Mouse (Mus musculus) lung, adult 10 weeks (tissue): ENCODE data around the gene Msln. TPM values are rescaled to one million over a fixed set of nuclear protein-coding genes. Genes with fewer than 3 reads are reported as not detected.

Source experiments
- polyA plus RNA-seq: library from polyadenylated mRNA; stranded (reverse); fragments of 350-450 nt; fragmentation: Illumina TruSeq; extraction: RNeasy Lipid Tissue Mini Kit (QIAGEN cat#74804); gene quantifications from one replicate; pipeline ENCODE4 v1.2.3, GENCODE M21; 2014; ENCODE audit warnings: low read depth, low replicate concordance; ENCODE audit not compliant: insufficient read depth

Msln gene
- 49.1 TPM for polyA plus RNA-seq

DNA sequence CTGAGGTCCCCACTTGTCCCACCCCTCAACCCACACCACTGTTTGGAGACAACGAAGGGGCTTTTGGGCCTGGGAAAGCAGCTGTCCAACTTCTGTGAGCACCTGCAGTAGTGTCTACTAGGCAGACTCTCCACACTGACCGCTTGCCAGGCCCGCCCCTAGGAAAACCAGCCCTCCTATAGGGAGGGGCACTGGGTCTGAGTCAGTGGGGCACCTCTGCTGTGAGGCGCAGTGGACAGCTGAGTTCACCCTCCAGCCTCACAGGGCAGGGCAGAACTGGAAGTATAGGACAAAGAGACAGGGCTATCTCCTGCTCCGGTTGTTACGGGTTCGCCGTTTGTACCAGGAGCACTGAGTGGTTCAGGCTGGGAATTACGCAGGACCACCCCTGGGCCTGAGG is at the start of gene Msln:
Gene Msln, minus strand, starts transcription at position 138 of the 400 bp plus-strand sequence.

DNA sequence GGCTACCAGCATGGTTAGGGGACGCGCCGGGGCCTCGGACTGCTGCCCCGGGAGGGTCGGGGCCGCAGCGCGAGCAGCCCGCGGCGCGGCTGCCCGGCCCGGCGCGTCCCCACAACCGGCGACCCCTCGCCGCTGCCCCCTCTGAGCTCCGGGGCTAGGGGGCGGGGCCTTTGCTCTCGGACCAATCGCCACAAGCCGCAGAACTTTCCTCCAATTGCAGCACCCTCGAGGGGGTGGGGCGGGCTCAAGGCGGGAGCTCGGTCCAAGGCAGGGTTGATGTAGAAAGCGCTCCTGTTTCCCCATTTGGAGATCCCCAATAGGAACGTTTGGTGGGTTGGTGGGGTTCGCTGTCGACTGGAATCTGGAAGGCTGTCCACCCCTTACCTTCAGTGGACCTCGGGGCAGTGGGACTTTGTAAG is 42.8 kb upstream of the Msln start, which contains the start of gene Metrn:
Gene Metrn, minus strand, starts transcription at position 186 of the 419 bp plus-strand sequence.

DNA sequence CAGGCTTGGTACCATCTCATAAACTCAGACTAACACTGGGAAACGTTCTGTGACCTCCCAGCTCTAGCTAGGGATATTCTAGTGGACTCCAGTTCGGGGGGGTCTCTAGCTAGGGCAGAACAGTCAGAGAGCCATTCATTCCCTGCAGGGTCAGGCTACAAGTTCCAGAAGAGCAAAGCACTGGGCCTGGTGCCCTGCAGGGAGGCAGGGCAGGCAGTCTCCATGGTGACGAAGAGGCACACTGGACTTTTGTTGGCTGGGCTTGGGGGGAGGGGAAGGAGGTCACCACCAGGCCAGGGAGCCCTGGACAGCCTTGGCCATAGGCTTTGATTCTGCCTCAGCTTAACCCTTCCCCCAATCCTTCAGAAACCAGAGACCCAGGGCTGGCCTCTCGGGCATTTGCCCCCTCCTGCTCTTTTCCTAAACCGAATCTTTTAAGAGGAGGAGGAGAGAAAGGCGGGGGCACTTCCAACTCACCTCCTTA is 41.5 kb upstream of the Msln start, which contains the start of gene AC134908.4:
Gene AC134908.4, minus strand, starts transcription at position 51 of the 484 bp plus-strand sequence.

DNA sequence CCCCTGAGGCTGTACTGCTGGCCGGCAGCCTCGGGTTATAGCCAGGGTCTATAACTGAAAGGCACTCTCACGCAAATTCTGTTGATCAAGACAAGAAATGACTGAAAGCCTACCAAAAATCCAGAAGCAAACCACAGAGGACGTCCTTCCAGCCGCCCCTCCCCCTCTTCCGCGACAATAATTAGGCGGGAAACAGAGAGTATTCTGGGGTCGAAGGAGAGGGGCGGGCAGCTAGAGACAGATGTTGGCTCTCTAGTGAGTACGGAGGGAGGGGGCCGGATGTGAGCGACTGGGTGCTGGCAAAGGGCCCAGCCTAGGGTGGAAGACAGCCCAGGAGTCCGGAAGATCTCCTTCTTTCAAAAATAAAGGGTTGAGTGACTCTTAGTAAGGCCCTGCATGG is 38.4 kb upstream of the Msln start, which contains the start of gene Fam173a:
Gene Fam173a, minus strand, starts transcription at position 287 of the 400 bp plus-strand sequence.

DNA sequence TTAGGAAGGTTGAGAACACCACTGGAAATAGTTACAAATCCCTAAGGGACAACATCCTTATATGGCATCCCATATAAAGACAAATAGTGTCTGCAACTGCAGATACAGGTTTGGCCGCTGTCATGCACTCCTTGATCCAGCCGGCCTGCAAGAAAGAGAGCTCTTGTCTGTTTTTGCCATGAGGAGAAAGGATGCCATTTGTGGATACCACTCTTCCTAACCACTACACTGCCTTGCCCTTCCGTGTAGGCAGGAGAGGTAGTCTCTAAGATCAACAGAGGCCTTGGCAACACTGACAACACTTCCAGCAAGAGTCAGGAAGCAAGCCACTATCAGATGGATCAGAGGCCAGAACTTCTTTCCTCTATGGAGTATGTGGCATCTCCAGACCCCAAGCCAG is 32.1 kb upstream of the Msln start, which contains the start of gene Ccdc78:
Gene Ccdc78, plus strand, starts transcription at position 301 of the 400 bp plus-strand sequence.

DNA sequence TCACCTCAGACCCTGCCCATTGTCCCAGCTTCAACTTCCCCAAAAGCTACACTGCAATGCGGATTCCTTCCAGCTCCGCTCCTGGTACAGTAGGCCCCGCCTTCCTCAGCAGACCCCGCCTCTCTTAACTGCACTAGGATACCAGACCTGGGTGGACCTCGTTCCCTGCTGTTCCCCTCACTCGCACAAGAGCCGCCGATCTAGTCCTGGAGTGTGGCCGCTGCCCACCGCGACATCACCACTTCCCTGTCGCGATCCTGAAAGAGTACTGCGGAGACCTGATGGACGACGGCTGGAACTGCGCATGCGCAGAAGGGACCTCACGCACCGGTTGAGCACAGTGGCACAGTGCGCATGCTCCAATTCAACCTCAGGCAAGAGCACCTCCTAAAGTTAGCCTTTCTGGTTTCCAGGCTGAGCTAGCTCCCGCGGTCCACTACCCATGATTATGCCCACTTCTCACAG is 31.1 kb upstream of the Msln start, which contains the start of gene Haghl:
Gene Haghl, minus strand, starts transcription at position 393 of the 465 bp plus-strand sequence.

DNA sequence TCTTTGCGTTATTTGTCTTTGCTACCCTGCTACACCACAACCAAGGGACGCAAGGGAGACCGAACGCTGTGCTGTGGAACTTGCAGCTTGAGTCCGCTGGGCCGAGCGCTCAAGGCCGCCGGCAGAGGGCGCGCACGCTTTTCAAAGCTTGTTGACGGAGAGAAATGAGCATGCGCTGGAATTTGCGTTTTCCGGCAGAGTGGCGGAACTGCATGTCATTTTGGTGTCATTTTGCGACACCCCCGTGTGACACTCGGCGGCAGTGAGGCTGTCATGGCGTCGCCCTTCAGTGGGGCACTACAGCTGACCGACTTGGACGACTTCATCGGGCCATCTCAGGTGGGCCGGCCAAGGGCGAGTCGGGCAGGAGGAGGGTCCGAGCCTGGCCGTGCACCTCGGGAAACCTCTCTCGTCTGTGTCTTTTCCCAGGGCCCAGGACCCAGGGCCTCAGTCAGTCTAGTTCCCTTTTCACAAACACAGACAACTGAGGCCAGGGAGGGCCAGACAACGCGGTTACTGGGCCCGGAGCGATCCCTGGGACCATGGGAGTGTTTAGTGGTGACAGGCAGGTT is 19.5 kb upstream of the Msln start, which contains the start of gene Narfl:
Gene Narfl, plus strand, starts transcription at position 228 of the 572 bp plus-strand sequence.

DNA sequence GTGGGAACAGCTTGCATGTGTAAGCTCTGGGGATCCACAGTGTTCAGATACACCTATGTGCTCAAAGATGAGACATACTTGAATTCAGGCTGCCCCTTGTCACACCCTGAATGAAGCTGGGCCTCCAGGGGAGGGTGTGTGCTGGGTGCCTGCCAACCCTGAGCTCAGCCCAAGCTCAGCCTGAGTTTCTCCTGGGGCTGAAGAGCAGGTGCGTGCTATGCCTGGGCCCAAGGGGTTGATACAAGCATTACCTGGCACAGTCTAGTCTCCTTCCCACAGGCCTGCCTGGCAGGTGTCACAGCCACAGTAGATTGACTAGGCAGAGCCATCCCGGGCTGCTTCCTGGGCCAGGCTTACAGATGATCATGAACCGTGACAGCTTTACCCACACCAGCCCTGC is 18.4 kb downstream of the Msln start, which contains the start of gene Mslnl:
Gene Mslnl, plus strand, starts transcription at position 298 of the 400 bp plus-strand sequence.

DNA sequence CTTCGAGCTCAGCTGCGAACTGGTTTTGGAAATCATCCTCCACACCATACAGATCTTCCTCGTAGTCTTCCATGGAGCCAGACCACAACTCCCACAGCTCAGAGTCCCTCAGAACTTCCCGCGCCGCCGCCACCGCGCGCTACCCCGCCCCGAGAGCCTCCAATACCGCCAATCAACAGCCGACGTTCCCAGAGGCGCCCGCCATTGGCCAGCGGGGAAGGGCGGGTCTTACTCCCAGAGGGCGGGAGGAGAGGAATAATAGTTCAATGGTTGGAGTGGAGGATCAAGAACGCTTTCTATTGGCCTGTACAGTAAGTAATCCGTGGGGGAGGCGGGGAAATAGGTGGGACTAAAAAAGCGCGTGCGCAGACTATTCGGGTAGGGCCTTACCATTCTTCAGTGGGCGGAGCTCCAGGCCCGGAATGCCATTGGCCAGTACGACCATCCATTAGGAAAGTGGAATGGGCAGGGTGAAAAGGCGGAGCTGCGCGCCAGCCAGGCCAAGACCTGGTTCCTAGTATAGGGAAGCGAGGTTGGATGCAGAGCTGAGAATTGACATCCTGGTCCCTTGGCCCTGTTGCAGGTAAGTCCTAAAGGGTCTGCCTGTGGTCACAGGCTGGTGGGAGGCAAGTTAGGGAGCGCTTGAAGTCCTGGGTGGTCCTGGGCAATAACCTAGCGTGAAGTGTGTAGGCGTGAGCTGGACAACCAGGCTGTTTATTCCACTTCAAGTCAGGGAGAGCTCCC is 26.7 kb downstream of the Msln start, which contains the start of the genes Chtf18 and Rpusd1:
Gene Chtf18, minus strand, starts transcription at position 155 of the 744 bp plus-strand sequence.
Gene Rpusd1, plus strand, starts transcription at position 406 of the 744 bp plus-strand sequence.

DNA sequence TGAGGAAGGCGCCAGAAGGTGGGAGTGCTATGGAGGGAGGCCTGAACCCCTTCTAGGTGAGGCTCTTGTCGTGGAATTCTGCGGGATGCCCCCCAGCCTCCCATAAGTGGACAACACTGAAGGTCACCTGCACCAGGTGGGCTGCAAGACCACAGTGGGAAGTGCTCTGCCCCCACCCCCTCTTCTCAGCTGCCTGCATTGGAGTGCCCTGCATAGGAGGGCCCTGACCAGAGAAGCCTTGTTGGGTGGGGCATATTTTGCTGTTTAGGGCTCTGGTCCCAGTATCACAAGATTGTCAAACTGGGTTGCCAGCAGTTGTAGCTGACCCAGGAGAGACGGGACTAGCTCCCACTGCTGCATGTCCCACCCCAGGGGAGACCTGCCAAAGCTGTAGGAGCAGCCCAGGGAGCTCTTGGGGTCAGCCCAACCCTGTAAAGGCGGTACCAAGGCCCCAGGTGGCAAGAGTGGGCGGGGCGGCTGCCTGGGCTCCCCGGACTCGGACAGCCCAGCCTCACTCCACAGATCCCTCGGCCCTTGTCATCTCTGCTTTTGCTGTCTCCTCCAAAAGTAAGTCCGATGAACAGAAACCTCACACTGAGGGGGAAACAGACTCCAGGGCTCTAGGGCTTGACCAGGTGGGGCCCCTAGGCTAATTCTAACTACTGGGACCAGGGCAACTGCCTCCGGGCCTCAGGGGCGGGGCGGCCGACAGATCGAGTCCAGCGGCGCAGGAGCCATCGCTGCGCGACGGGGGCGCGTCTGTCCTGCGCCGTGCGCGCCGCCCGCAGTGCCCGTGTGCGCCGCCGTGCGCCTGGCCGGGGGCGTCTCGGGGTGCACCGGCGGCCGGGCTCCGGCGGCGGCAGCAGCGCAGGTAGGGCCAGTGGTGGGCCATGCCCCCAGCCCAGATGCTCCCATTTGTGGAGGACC is 37.2 kb downstream of the Msln start, which contains the start of gene Gng13:
Gene Gng13, plus strand, starts transcription at position 461 of the 927 bp plus-strand sequence.

Other genes with a start within 250 kb of the Msln start
- gene Sox8, start 183.7 kb downstream of the Msln start, polyA plus RNA-seq = 0.21 TPM
- 12.0 TPM for gene Lmf1, start 175.3 kb downstream of the Msln start, polyA plus RNA-seq
- 0.90 TPM for gene Gng13, start 37.2 kb downstream of the Msln start, polyA plus RNA-seq
- gene Chtf18, start 27.0 kb downstream of the Msln start, polyA plus RNA-seq = 1.0 TPM
- gene Rpusd1, start 26.7 kb downstream of the Msln start, polyA plus RNA-seq = 9.4 TPM
- gene Mslnl, start 18.3 kb downstream of the Msln start, polyA plus RNA-seq = not detected
- 12.8 TPM for gene Narfl, start 19.4 kb upstream of the Msln start, polyA plus RNA-seq
- 24.0 TPM for gene Haghl, start 31.3 kb upstream of the Msln start, polyA plus RNA-seq
- gene Ccdc78, start 32.2 kb upstream of the Msln start, polyA plus RNA-seq = 10.3 TPM
- 73.2 TPM for gene Fam173a, start 38.5 kb upstream of the Msln start, polyA plus RNA-seq
- gene AC134908.4, start 41.3 kb upstream of the Msln start, polyA plus RNA-seq = not detected
- 24.7 TPM for gene Metrn, start 42.8 kb upstream of the Msln start, polyA plus RNA-seq
- 1.5 TPM for gene Fbxl16, start 54.7 kb upstream of the Msln start, polyA plus RNA-seq
- 6.9 TPM for gene Wdr24, start 69.2 kb upstream of the Msln start, polyA plus RNA-seq
- 26.4 TPM for gene Jmjd8, start 74.5 kb upstream of the Msln start, polyA plus RNA-seq
- 114 TPM for gene Stub1, start 79.0 kb upstream of the Msln start, polyA plus RNA-seq
- 2.0 TPM for gene Rhbdl1, start 82.9 kb upstream of the Msln start, polyA plus RNA-seq
- gene Gm20683, start 87.4 kb upstream of the Msln start, polyA plus RNA-seq = 2.7 TPM
- 17.7 TPM for gene Rhot2, start 90.5 kb upstream of the Msln start, polyA plus RNA-seq
- gene Wdr90, start 107.1 kb upstream of the Msln start, polyA plus RNA-seq = 7.7 TPM
- 17.9 TPM for gene Mcrip2, start 114.4 kb upstream of the Msln start, polyA plus RNA-seq
- 42.2 TPM for gene Mettl26, start 120.7 kb upstream of the Msln start, polyA plus RNA-seq
- 0.25 TPM for gene Wfikkn1, start 126.5 kb upstream of the Msln start, polyA plus RNA-seq
- 16.6 TPM for gene Rab40c, start 165.3 kb upstream of the Msln start, polyA plus RNA-seq
- 34.5 TPM for gene Pigq, start 190.6 kb upstream of the Msln start, polyA plus RNA-seq
- 7.5 TPM for gene Nhlrc4, start 190.6 kb upstream of the Msln start, polyA plus RNA-seq
- gene A930017K11Rik, start 198.2 kb upstream of the Msln start, polyA plus RNA-seq = not detected
- 6.4 TPM for gene Capn15, start 231.4 kb upstream of the Msln start, polyA plus RNA-seq